Mouse (Mus musculus): Measurements from ENCODE around the gene Lbp. TPM values are rescaled to one million over a fixed set of nuclear protein-coding genes. Genes with fewer than 3 reads are reported as not detected.

Lbp gene
- polyA plus RNA-seq, 1 experiment from 2014 or later, result 3.2 TPM

DNA sequence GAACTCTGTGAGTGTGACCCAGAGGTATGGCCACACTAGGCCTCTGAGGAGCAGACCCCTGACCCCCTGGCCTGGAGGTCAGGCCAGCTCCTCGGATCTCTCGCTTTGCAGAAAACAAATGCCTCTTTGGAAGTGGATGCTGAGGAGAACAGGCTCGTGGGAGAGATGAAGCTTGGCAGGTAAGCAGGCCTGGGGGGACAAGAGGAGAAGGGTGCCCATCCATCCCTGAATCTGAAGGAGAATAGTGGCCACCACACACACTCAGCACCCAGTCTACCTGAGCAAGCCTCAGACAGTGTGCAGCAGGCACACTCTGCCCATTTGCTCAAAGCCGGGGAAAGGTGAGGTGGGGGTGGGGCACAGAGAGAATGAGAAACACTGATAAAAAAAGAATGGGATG is 30.5 kb upstream of the Lbp start:
- Histone ChIP-seq H3K4me3 (replicated peaks; ENCODE audit: low read length) (no peak overlapping the region), H3K4me2 (ENCODE audit: low read length) (no peak overlapping the region)
- no peak for ATAC-seq

DNA sequence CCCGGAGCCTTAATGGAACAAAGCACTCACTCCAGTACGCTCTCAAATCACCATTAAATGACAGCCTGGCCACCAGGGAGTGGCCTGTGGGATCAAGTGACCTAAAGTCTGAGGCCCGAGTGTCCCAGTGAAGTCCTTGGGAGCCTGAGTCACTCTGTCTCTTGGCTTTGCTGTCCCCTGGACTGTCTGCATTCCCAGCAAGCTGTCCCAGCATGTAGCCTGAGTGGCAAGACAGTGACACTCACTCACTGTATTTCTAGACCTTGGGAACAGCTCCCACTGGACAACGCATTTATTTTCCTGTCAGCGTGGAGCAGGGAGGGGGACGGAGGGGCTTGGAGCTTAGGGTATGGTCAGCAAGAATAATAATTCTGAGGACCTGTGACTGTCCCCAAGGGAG is 29.8 kb upstream of the Lbp start:
- no peak overlapping the region for H3K9ac ChIP-seq (replicated peaks; ENCODE audit: low read depth, low read length)
- no peaks in the 10 kb centered on the region for H3K27me3 ChIP-seq (replicated peaks; ENCODE audit: control insufficient read depth, insufficient read depth, low read length)
- ATAC-seq, result no peak
- H3K27ac ChIP-seq (ENCODE audit: low read length), result no peak overlapping the region
- no peaks in the 10 kb centered on the region for H3K9me3 ChIP-seq (ENCODE audit: control insufficient read depth, low read length)
- no peak overlapping the region for H3K4me3 ChIP-seq (replicated peaks; ENCODE audit: low read length)
- no peaks in the 10 kb centered on the region for H3K4me1 ChIP-seq (replicated peaks; ENCODE audit: control insufficient read depth, insufficient read depth, low read length)
- no peak overlapping the region for H3K4me2 ChIP-seq (ENCODE audit: low read length)
- 80% methylated on average over 6 of the region's 6 CpGs for WGBS
- no peaks in the 10 kb centered on the region for H3K36me3 ChIP-seq (ENCODE audit: control insufficient read depth, insufficient read depth)

More for the DNA sequence above, 30.5 kb upstream of the Lbp start:
- Histone ChIP-seq H3K36me3 (ENCODE audit: control insufficient read depth, insufficient read depth) (no peaks in the 10 kb centered on the region), H3K9me3 (ENCODE audit: control insufficient read depth, low read length) (no peaks in the 10 kb centered on the region), H3K27me3 (replicated peaks; ENCODE audit: control insufficient read depth, insufficient read depth, low read length) (no peaks in the 10 kb centered on the region), H3K4me1 (replicated peaks; ENCODE audit: control insufficient read depth, insufficient read depth, low read length) (no peaks in the 10 kb centered on the region), H3K9ac (replicated peaks; ENCODE audit: low read depth, low read length) (no peak overlapping the region), H3K27ac (ENCODE audit: low read length) (no peak overlapping the region)
- WGBS, result 78% methylated on average over 4 of the region's 4 CpGs

DNA sequence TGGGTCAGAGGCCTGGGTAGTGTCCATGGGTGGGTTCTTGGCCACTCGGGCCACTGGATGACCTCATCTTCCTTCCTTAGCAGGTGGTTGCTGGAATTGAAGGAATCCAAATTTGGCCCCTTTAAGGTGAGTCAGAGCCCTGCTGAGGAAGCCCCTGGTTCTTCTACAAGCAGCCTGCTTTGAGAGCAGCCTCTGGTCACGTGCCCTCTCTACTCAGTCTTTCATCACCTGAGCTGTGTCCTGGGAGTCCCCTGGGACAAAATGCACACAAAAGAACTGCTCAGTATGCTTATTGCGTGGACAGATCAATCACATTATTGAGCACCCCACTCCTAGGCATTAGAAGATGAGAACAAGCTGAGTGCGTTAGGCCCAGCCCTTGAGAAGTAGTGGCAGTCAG is 29.4 kb upstream of the Lbp start:
- H3K4me1 ChIP-seq (replicated peaks; ENCODE audit: control insufficient read depth, insufficient read depth, low read length), result no peaks in the 10 kb centered on the region
- H3K4me2 ChIP-seq (ENCODE audit: low read length), result no peak overlapping the region
- no peak overlapping the region for H3K27ac ChIP-seq (ENCODE audit: low read length)
- no peaks in the 10 kb centered on the region for H3K9me3 ChIP-seq (ENCODE audit: control insufficient read depth, low read length)
- H3K9ac ChIP-seq (replicated peaks; ENCODE audit: low read depth, low read length), result no peak overlapping the region
- no peaks in the 10 kb centered on the region for H3K27me3 ChIP-seq (replicated peaks; ENCODE audit: control insufficient read depth, insufficient read depth, low read length)
- whole genome bisulfite sequencing, result 80% methylated on average over 4 of the region's 4 CpGs
- no peak for ATAC-seq
- H3K36me3 ChIP-seq (ENCODE audit: control insufficient read depth, insufficient read depth), result no peaks in the 10 kb centered on the region
- H3K4me3 ChIP-seq (replicated peaks; ENCODE audit: low read length), result no peak overlapping the region

DNA sequence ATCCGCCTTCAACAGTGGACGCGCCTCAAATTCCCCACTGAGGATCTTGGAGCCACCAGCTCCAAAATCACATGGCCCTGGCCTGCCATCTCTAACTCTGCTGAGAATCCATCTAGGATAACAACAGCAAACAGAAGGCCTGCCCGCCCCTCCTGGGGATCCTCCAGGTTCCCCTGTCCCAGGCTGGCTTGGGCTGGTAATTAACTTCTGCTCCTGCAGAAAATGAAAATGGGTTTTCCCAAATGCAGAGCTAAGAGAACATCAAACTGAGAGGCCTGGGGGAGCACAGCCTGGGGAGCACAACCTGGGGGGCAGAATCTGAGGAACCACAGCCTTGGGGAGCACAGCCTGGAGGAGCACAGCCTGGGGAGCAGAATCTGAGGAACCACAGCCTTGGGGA is 26.6 kb upstream of the Lbp start:
- no peaks in the 10 kb centered on the region for H3K4me1 ChIP-seq (replicated peaks; ENCODE audit: control insufficient read depth, insufficient read depth, low read length)
- H3K36me3 ChIP-seq (ENCODE audit: control insufficient read depth, insufficient read depth), result no peaks in the 10 kb centered on the region
- no peaks in the 10 kb centered on the region for H3K9me3 ChIP-seq (ENCODE audit: control insufficient read depth, low read length)
- H3K27ac ChIP-seq (ENCODE audit: low read length), result no peak overlapping the region
- H3K9ac ChIP-seq (replicated peaks; ENCODE audit: low read depth, low read length), result no peak overlapping the region
- 93% methylated on average over 4 of the region's 4 CpGs for WGBS
- H3K4me3 ChIP-seq (replicated peaks; ENCODE audit: low read length), result no peak overlapping the region
- no peaks in the 10 kb centered on the region for H3K27me3 ChIP-seq (replicated peaks; ENCODE audit: control insufficient read depth, insufficient read depth, low read length)
- no peak for ATAC-seq
- H3K4me2 ChIP-seq (ENCODE audit: low read length), result no peak overlapping the region

- Histone ChIP-seq H3K36me3 (ENCODE audit: control insufficient read depth, insufficient read depth) (no peaks in the 10 kb centered on the region), H3K9ac (replicated peaks; ENCODE audit: low read depth, low read length) (no peak overlapping the region), H3K4me3 (replicated peaks; ENCODE audit: low read length) (no peak overlapping the region), H3K9me3 (ENCODE audit: control insufficient read depth, low read length) (no peaks in the 10 kb centered on the region), H3K4me1 (replicated peaks; ENCODE audit: control insufficient read depth, insufficient read depth, low read length) (no peaks in the 10 kb centered on the region), H3K27ac (ENCODE audit: low read length) (no peak overlapping the region), H3K27me3 (replicated peaks; ENCODE audit: control insufficient read depth, insufficient read depth, low read length) (no peaks in the 10 kb centered on the region), H3K4me2 (ENCODE audit: low read length) (no peak overlapping the region)
- no peak for ATAC-seq
- 68% methylated on average over 16 of the region's 16 CpGs for WGBS
Measured at GRCm38 (mm10) chr2:158281497-158282205, 24.6 kb upstream of the Lbp start.

GRCm38 (mm10) chr2:158283136-158283535 is 23.2 kb upstream of the Lbp start:
- no peak overlapping the region for H3K4me3 ChIP-seq (replicated peaks; ENCODE audit: low read length)
- H3K9me3 ChIP-seq (ENCODE audit: control insufficient read depth, low read length), result no peaks in the 10 kb centered on the region
- no peak overlapping the region for H3K9ac ChIP-seq (replicated peaks; ENCODE audit: low read depth, low read length)
- no peaks in the 10 kb centered on the region for H3K4me1 ChIP-seq (replicated peaks; ENCODE audit: control insufficient read depth, insufficient read depth, low read length)
- no peak overlapping the region for H3K27ac ChIP-seq (ENCODE audit: low read length)
- no peak for ATAC-seq
- H3K36me3 ChIP-seq (ENCODE audit: control insufficient read depth, insufficient read depth), result no peaks in the 10 kb centered on the region
- no peak overlapping the region for H3K4me2 ChIP-seq (ENCODE audit: low read length)
- H3K27me3 ChIP-seq (replicated peaks; ENCODE audit: control insufficient read depth, insufficient read depth, low read length), result no peaks in the 10 kb centered on the region
- WGBS, result 83% methylated on average over 7 of the region's 7 CpGs

DNA sequence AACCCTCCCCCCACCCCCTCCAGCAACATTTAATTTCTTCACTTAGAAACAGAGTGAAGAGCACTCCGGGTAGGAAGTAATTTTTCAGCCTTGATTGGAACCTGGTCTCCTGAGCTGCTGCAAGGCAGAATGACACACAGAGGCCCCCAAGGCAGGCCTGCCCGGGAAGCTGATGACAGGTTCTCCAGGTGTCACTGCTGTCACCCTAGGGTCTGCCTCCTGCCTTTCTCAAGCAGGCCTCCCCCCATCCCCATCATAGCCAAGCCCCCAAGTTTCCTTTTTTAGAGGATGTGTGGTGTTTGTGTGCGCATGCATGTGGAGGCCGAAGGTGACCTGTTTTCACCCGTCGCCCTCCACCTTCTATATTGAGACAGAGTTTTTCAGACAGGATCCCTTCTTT is 22.5 kb upstream of the Lbp start:
- H3K4me1 ChIP-seq (replicated peaks; ENCODE audit: control insufficient read depth, insufficient read depth, low read length), result no peaks in the 10 kb centered on the region
- no peaks in the 10 kb centered on the region for H3K36me3 ChIP-seq (ENCODE audit: control insufficient read depth, insufficient read depth)
- H3K9me3 ChIP-seq (ENCODE audit: control insufficient read depth, low read length), result no peaks in the 10 kb centered on the region
- H3K9ac ChIP-seq (replicated peaks; ENCODE audit: low read depth, low read length), result no peak overlapping the region
- H3K4me2 ChIP-seq (ENCODE audit: low read length), result no peak overlapping the region
- no peak overlapping the region for H3K27ac ChIP-seq (ENCODE audit: low read length)
- H3K4me3 ChIP-seq (replicated peaks; ENCODE audit: low read length), result no peak overlapping the region
- 89% methylated on average over 6 of the region's 6 CpGs for WGBS
- no peak for ATAC-seq
- no peaks in the 10 kb centered on the region for H3K27me3 ChIP-seq (replicated peaks; ENCODE audit: control insufficient read depth, insufficient read depth, low read length)

DNA sequence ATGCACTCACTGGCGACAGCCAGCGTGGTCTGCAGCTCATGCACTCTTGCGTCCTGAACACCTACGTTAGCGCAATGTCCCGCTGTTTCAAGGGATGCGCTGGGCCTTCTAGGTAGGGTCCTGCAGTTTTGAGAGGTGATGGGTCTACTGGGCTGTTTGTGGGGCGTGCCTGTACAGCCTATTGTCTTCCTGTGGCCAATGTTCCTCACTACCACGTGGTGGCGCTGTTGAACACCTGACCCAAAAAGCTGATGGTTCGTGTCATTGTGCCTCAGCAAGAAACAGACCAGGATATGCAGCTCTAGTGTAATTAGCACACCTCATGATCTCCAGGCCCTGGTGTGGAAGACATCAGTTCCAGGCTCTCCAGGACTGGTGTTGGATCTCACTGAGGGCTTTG is 21.7 kb upstream of the Lbp start:
- Histone ChIP-seq H3K9me3 (ENCODE audit: control insufficient read depth, low read length) (no peaks in the 10 kb centered on the region), H3K36me3 (ENCODE audit: control insufficient read depth, insufficient read depth) (no peaks in the 10 kb centered on the region), H3K4me3 (replicated peaks; ENCODE audit: low read length) (no peak overlapping the region), H3K27ac (ENCODE audit: low read length) (no peak overlapping the region), H3K27me3 (replicated peaks; ENCODE audit: control insufficient read depth, insufficient read depth, low read length) (no peaks in the 10 kb centered on the region), H3K4me1 (replicated peaks; ENCODE audit: control insufficient read depth, insufficient read depth, low read length) (no peaks in the 10 kb centered on the region), H3K9ac (replicated peaks; ENCODE audit: low read depth, low read length) (no peak overlapping the region), H3K4me2 (ENCODE audit: low read length) (no peak overlapping the region)
- ATAC-seq, result no peak
- WGBS, result 10% methylated on average over 11 of the region's 11 CpGs

GRCm38 (mm10) chr2:158285655-158286054 is 20.6 kb upstream of the Lbp start:
- H3K4me2 ChIP-seq (ENCODE audit: low read length), result no peak overlapping the region
- H3K27ac ChIP-seq (ENCODE audit: low read length), result no peak overlapping the region
- no peaks in the 10 kb centered on the region for H3K27me3 ChIP-seq (replicated peaks; ENCODE audit: control insufficient read depth, insufficient read depth, low read length)
- no peak overlapping the region for H3K4me3 ChIP-seq (replicated peaks; ENCODE audit: low read length)
- no peaks in the 10 kb centered on the region for H3K9me3 ChIP-seq (ENCODE audit: control insufficient read depth, low read length)
- no peak for ATAC-seq
- H3K4me1 ChIP-seq (replicated peaks; ENCODE audit: control insufficient read depth, insufficient read depth, low read length), result no peaks in the 10 kb centered on the region
- H3K36me3 ChIP-seq (ENCODE audit: control insufficient read depth, insufficient read depth), result no peaks in the 10 kb centered on the region
- 60% methylated on average over 6 of the region's 6 CpGs for WGBS
- H3K9ac ChIP-seq (replicated peaks; ENCODE audit: low read depth, low read length), result no peak overlapping the region

- peak; percentile 8; the same call in 1 of the 2 replicates for ATAC-seq
- Histone ChIP-seq H3K9me3 (ENCODE audit: control insufficient read depth, low read length) (no peaks in the 10 kb centered on the region), H3K27ac (ENCODE audit: low read length) (no peak overlapping the region), H3K4me3 (replicated peaks; ENCODE audit: low read length) (no peak overlapping the region), H3K4me2 (ENCODE audit: low read length) (no peak overlapping the region), H3K9ac (replicated peaks; ENCODE audit: low read depth, low read length) (no peak overlapping the region), H3K36me3 (ENCODE audit: control insufficient read depth, insufficient read depth) (no peaks in the 10 kb centered on the region), H3K27me3 (replicated peaks; ENCODE audit: control insufficient read depth, insufficient read depth, low read length) (no peaks in the 10 kb centered on the region), H3K4me1 (replicated peaks; ENCODE audit: control insufficient read depth, insufficient read depth, low read length) (peaks cover 7% of the 10 kb centered on the region; the same call in 1 of the 2 replicates)
- 56% methylated on average over 9 of the region's 9 CpGs for WGBS
Measured at GRCm38 (mm10) chr2:158295700-158296099, 10.6 kb upstream of the Lbp start.

Data from forebrain, embryonic 16.5 days (tissue).